Mouse (Mus musculus): Measurements from ENCODE around the gene Sel1l2. TPM values are rescaled to one million over a fixed set of nuclear protein-coding genes. Genes with fewer than 3 reads are reported as not detected.

Sel1l2 gene
- polyA plus RNA-seq (2012; rRNA removed) = not detected in 2 replicates

GRCm38 (mm10) chr2:140389525-140389924, at the start of gene Sel1l2:
Gene Sel1l2 (minus strand): TSS chr2:140389706.

GRCm38 (mm10) chr2:140395179-140395578, 5.7 kb upstream of the Sel1l2 start, which contains the start of gene Macrod2:
Gene Macrod2 (plus strand): TSS chr2:140395309.

Other genes starting within 250 kb of the Sel1l2 start
- not detected in 2 replicates for gene Gm17374, start 237.7 kb downstream of the Sel1l2 start, polyA plus RNA-seq (2012; rRNA removed)
- 0.08 and 0.16 TPM in 2 replicates for gene Esf1, start 219.1 kb downstream of the Sel1l2 start, polyA plus RNA-seq (2012; rRNA removed)
- gene Ndufaf5, start 219.1 kb downstream of the Sel1l2 start, polyA plus RNA-seq (2012; rRNA removed) = 0.62 and 1.2 TPM in 2 replicates
- gene Macrod2, start 5.6 kb upstream of the Sel1l2 start, polyA plus RNA-seq (2012; rRNA removed) = 2.3 and 3.8 TPM in 2 replicates

Data from stomach, adult 2 months (tissue).